Comparison of ENCODE assay signal across 23 mouse cellular contexts in genomic region chrX:85614701-85615100, GRCm38 (mm10). TPM values are rescaled to one million over a fixed set of nuclear protein-coding genes. Genes with fewer than 3 reads are reported as not detected.
DNase-seq lines count a peak whose midpoint lies in the region; ATAC-seq and TF ChIP-seq lines count a peak whose summit lies in the region.
"Had no signal": no experiment of that assay in that cellular context is flagged by ENCODE, and none has a peak within 500 bp of the region (broad histone marks: within the 10 kb centered on the region; RNA-seq: fewer than 3 reads in every experiment).

No protein-coding gene starts in this region.

- peaks cover 3% of the 10 kb centered on the region; the same call in 1 of the 2 replicates for H3K36me3 ChIP-seq in liver, embryonic 14.5 days (replicated peaks; ENCODE audit: control insufficient read depth, insufficient read depth, low read depth)
- H3K36me3 ChIP-seq in stomach, embryonic 16.5 days (ENCODE audit: control insufficient read depth, insufficient read depth, low read length), result no peaks in the 10 kb centered on the region
- H3K36me3 ChIP-seq: forebrain, embryonic 12.5 days; neural tube, embryonic 15.5 days had no signal

- no peaks in the 10 kb centered on the region for H3K9me3 ChIP-seq in liver, embryonic 14.5 days (ENCODE audit: control insufficient read depth, low read length)
- no peaks in the 10 kb centered on the region for H3K9me3 ChIP-seq in stomach, embryonic 16.5 days (replicated peaks; ENCODE audit: control insufficient read depth, low read length)
- H3K9me3 ChIP-seq: forebrain, embryonic 12.5 days; G1E; neural tube, embryonic 15.5 days had no signal

- DNase-seq in spleen, postnatal 36 days (ENCODE audit: low spot score in 2 of 2), result peak; percentile 6 to 18
- no peak for DNase-seq in spleen, postnatal 14 days (ENCODE audit: low spot score in 2 of 2)
- peak; percentile 63 to 65 (median 63) for DNase-seq in liver, embryonic 14.5 days (ENCODE audit: low read depth in 3 of 3, low spot score in 3 of 3)
- no peak for DNase-seq in left cerebral cortex, adult 18-20 months (ENCODE audit: low spot score in 2 of 2)
- DNase-seq in frontal cortex, postnatal 14 days (ENCODE audit: low spot score in 2 of 2), result no peak
- no peak for DNase-seq in T-cell, adult 2 months (ENCODE audit: low spot score)
- DNase-seq: adrenal gland, postnatal 36 days; cerebellum, adult 9-11 months; gastrocnemius, postnatal 14 days; heart, adult 18-20 months; kidney, adult 2 months; kidney, postnatal 14 days; layer of hippocampus, postnatal 36 days; lung, postnatal 10 days; right cerebral cortex, postnatal 14 days had no signal

- peaks cover 0 to 19% of the 10 kb centered on the region in 2 experiments for H3K4me1 ChIP-seq in liver, embryonic 14.5 days (replicated peaks; ENCODE audit: control insufficient read depth in 2 of 2, insufficient read depth in 2 of 2, low read length in 1 of 2)
- H3K4me1 ChIP-seq in stomach, embryonic 16.5 days (ENCODE audit: control insufficient read depth, insufficient read depth, low read length), result no peaks in the 10 kb centered on the region
- H3K4me1 ChIP-seq: forebrain, embryonic 12.5 days; neural tube, embryonic 15.5 days had no signal

- peak overlapping the region; percentile 53 to 69 for H3K4me3 ChIP-seq in liver, embryonic 14.5 days (ENCODE audit: insufficient read depth in 1 of 2, low read depth in 2 of 2, low read length in 2 of 2)
- H3K4me3 ChIP-seq in stomach, embryonic 16.5 days (replicated peaks; ENCODE audit: low read length), result no peak overlapping the region
- H3K4me3 ChIP-seq: forebrain, embryonic 12.5 days; layer of hippocampus, adult 2 months; neural tube, embryonic 15.5 days had no signal

- peak overlapping the region; percentile 64 for H3K4me2 ChIP-seq in liver, embryonic 14.5 days (ENCODE audit: low read depth)
- H3K4me2 ChIP-seq in stomach, embryonic 16.5 days (ENCODE audit: low read depth, low read length), result no peak overlapping the region
- H3K4me2 ChIP-seq: forebrain, embryonic 12.5 days; neural tube, embryonic 15.5 days had no signal

- peak; percentile 98 for ATAC-seq in erythroblast, adult 5-6 weeks (replicated peaks; ENCODE audit: low FRiP score, poor library complexity, severe bottlenecking)
- ATAC-seq in liver, embryonic 14.5 days (ENCODE audit: insufficient read depth), result peak; percentile 99
- peak; percentile 66; the same call in 1 of the 2 replicates for ATAC-seq in stomach, embryonic 16.5 days (ENCODE audit: insufficient read depth, low FRiP score)
- ATAC-seq: hindbrain, postnatal 0 days; midbrain, embryonic 16.5 days had no signal

- H3K27ac ChIP-seq in liver, embryonic 14.5 days, result peak overlapping the region; percentile 93
- no peak overlapping the region for H3K27ac ChIP-seq in stomach, embryonic 16.5 days (ENCODE audit: low read length)
- H3K27ac ChIP-seq: forebrain, embryonic 12.5 days; hindbrain, postnatal 0 days; layer of hippocampus, adult 2 months; neural tube, embryonic 15.5 days had no signal

- H3K27me3 ChIP-seq in liver, embryonic 14.5 days (ENCODE audit: control insufficient read depth, insufficient read depth, low read length), result no peaks in the 10 kb centered on the region
- H3K27me3 ChIP-seq in stomach, embryonic 16.5 days (ENCODE audit: control insufficient read depth, insufficient read depth, low read length), result no peaks in the 10 kb centered on the region
- H3K27me3 ChIP-seq: forebrain, embryonic 12.5 days; neural tube, embryonic 15.5 days had no signal

- peak; percentile 89 for TF ChIP-seq EP300 in liver, embryonic 14.5 days (IDR thresholded peaks at IDR 0.05; ENCODE audit: low read depth)

- 3% methylated on average over 2 of the region's 2 CpGs for WGBS in liver, embryonic 14.5 days (ENCODE audit: insufficient replicate concordance)
- 87% methylated on average over 2 of the region's 2 CpGs for WGBS in stomach, embryonic 16.5 days

- H3K9ac ChIP-seq in liver, embryonic 14.5 days (replicated peaks), result peak overlapping the region; percentile 56
- no peak overlapping the region for H3K9ac ChIP-seq in stomach, embryonic 16.5 days (ENCODE audit: low read length)
- H3K9ac ChIP-seq: forebrain, embryonic 12.5 days; neural tube, embryonic 15.5 days had no signal

- TF ChIP-seq CTCF in liver, embryonic 14.5 days (IDR thresholded peaks at IDR 0.05; ENCODE audit: low read depth), result no peak

RNA-seq across cellular contexts. Expression of gene Tab3, which starts 40.9 kb away (rescaled TPM):
- total RNA-seq in erythroblast, adult 5-6 weeks (2015; ENCODE audit: low replicate concordance), result 198 and 286 TPM in 2 replicates
- total RNA-seq in erythroblast, adult 5-6 weeks (2017; ENCODE audit: low replicate concordance), result 152 and 154 TPM in 2 replicates
- polyA plus RNA-seq in liver, embryonic 14.5 days (2012; rRNA removed), result 5.8 and 6.3 TPM in 2 replicates
- polyA plus RNA-seq in liver, embryonic 14.5 days (2014; fragmentation: Nextera tagmentation; extraction: Ambion mirVana), result 8.2 and 8.6 TPM in 2 replicates
- 3.8 and 4.3 TPM in 2 replicates for polyA plus RNA-seq in stomach, embryonic 16.5 days (2015; fragmentation: Nextera tagmentation; extraction: Ambion mirVana)
- total RNA-seq in left cerebral cortex, adult 18-20 months (2021), result 10 to 100 TPM; 17.3 to 20.8 TPM

Comparison
In these comparisons a context has a peak if more than half of its experiments do, and no peak if none do; other contexts are left out.
1. DNase-seq: peak in spleen, postnatal 36 days (2 of 2) and liver, embryonic 14.5 days (3 of 3); none in spleen, postnatal 14 days (0 of 2), left cerebral cortex, adult 18-20 months (0 of 2), frontal cortex, postnatal 14 days (0 of 2) and T-cell, adult 2 months (single experiment).
2. RNA of gene Tab3, which starts 40.9 kb away (total RNA-seq): 152 to 286 TPM in erythroblast, adult 5-6 weeks; 17.3 to 20.8 TPM in left cerebral cortex, adult 18-20 months; every median in the first group is over 4 times any median in the second.
3. Peak in every context shown above with its lines, with median percentiles within 50 percentile points of each other: ATAC-seq.